Mouse (Mus musculus): ENCODE results near the gene Secisbp2l. TPM values are rescaled to one million over a fixed set of nuclear protein-coding genes. Genes with fewer than 3 reads are reported as not detected.

Gene Secisbp2l
- polyA plus RNA-seq, 1 experiment from 2014 or later = 9.5 TPM

- DNase-seq (ENCODE audit: low spot score) (no peak), ATAC-seq (ENCODE audit: low FRiP score, low TSS enrichment) (no peak)
- H3K4me2 ChIP-seq (replicated peaks; ENCODE audit: low read depth) = no peak overlapping the region
- H3K4me1 ChIP-seq (replicated peaks; ENCODE audit: control insufficient read depth, insufficient read depth) = no peaks in the 10 kb centered on the region
- TF ChIP-seq CTCF (IDR thresholded peaks at IDR 0.05; ENCODE audit: low read depth) = no peak
- no peak for TF ChIP-seq EP300 (optimal IDR thresholded peaks at IDR 0.05)
- H3K27me3 ChIP-seq (ENCODE audit: control insufficient read depth, insufficient read depth, low read length) = no peaks in the 10 kb centered on the region
- H3K27ac ChIP-seq (replicated peaks) = no peak overlapping the region
- 87% methylated on average over 4 of the region's 4 CpGs for WGBS
- no peak overlapping the region for H3K9ac ChIP-seq (ENCODE audit: low read length)
- H3K9me3 ChIP-seq (ENCODE audit: control insufficient read depth, low read length) = no peaks in the 10 kb centered on the region
- no peaks in the 10 kb centered on the region for H3K36me3 ChIP-seq (ENCODE audit: control insufficient read depth, insufficient read depth, low read length)
- no peak overlapping the region for H3K4me3 ChIP-seq (ENCODE audit: low read depth, low read length)
These were observed 7.6 kb upstream of the Secisbp2l start for GRCm38 (mm10) chr2:125790242-125790641.

DNA sequence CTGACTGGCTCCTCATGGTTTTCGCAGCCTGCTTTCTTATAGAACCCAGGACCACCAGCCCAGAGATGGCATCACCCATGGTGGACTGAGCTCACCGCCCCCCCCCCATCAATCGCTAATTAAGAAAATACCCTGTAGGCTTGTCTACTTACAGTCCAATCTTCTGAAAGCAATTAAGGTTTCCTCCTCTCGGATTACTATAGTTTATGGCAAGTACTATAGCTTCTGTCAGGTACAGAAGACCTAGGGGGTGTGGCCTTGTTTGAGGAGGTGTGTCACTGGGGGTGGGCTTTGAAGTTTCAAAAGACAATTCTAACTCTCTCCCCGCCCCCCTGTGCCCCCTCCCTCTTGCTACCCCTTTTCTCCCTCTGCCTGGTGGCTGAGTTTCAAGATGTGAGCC is 6.6 kb upstream of the Secisbp2l start:
- WGBS = 73% methylated on average over 5 of the region's 5 CpGs
- Histone ChIP-seq H3K4me2 (replicated peaks; ENCODE audit: low read depth) (no peak overlapping the region), H3K27me3 (ENCODE audit: control insufficient read depth, insufficient read depth, low read length) (no peaks in the 10 kb centered on the region), H3K27ac (replicated peaks) (no peak overlapping the region), H3K4me1 (replicated peaks; ENCODE audit: control insufficient read depth, insufficient read depth) (no peaks in the 10 kb centered on the region), H3K9ac (ENCODE audit: low read length) (no peak overlapping the region), H3K4me3 (ENCODE audit: low read depth, low read length) (no peak overlapping the region), H3K36me3 (ENCODE audit: control insufficient read depth, insufficient read depth, low read length) (no peaks in the 10 kb centered on the region), H3K9me3 (ENCODE audit: control insufficient read depth, low read length) (no peaks in the 10 kb centered on the region)
- TF ChIP-seq EP300 (optimal IDR thresholded peaks at IDR 0.05) = no peak
- no peak for DNase-seq (ENCODE audit: low spot score)
- ATAC-seq (ENCODE audit: low FRiP score, low TSS enrichment) = no peak

DNA sequence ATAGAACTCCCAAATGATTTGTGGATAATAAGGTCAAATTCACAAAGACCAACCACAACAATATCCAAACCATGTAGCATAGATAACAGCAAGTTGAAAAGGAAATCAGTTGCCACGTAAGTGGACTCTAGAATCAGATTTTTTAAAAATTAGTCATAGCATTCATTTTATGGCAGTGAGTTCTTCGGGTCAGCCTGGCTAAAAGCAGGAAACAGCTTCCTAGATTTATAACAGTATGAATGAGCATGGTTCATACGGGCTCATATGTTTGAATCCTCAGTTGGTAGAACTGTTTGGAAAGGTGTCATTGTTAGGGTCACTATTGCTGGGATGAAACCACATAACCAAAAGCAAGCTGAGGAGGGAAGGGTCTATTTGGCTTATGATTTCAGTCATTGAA is 6.1 kb upstream of the Secisbp2l start:
- Histone ChIP-seq H3K4me3 (ENCODE audit: low read depth, low read length) (no peak overlapping the region), H3K36me3 (ENCODE audit: control insufficient read depth, insufficient read depth, low read length) (no peaks in the 10 kb centered on the region)

DNA sequence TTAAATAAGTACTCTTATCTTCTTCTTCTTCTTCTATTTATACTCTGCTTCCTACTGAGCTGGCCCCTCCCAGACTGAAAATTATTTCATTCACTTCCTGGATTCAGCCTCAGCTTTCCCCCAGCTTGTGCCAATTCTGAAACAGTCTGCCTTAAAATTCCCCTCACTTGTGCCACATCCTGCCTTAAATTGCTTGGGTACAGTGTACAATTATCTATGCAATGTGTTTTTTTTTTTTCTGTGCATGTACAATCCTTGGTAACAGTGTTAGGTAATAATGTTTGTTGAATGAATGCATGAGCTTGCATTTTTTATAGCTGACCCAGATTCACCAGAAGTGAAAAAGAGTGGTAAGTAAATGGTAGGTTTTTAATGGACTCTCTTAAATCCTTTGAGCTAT is 5.7 kb upstream of the Secisbp2l start:
- H3K27me3 ChIP-seq (ENCODE audit: control insufficient read depth, insufficient read depth, low read length) = no peaks in the 10 kb centered on the region

More for the DNA sequence above, 6.1 kb upstream of the Secisbp2l start:
- ATAC-seq (ENCODE audit: low FRiP score, low TSS enrichment) = 0 out of 2 replicates have a peak, but pooled peaks have one; percentile 24
- no peak for DNase-seq (ENCODE audit: low spot score)
- no peak overlapping the region for H3K27ac ChIP-seq (replicated peaks)
- no peaks in the 10 kb centered on the region for H3K4me1 ChIP-seq (replicated peaks; ENCODE audit: control insufficient read depth, insufficient read depth)
- H3K9me3 ChIP-seq (ENCODE audit: control insufficient read depth, low read length) = no peaks in the 10 kb centered on the region
- H3K27me3 ChIP-seq (ENCODE audit: control insufficient read depth, insufficient read depth, low read length) = no peaks in the 10 kb centered on the region
- TF ChIP-seq EP300 (optimal IDR thresholded peaks at IDR 0.05) (no peak), CTCF (IDR thresholded peaks at IDR 0.05; ENCODE audit: low read depth) (no peak)
- H3K4me2 ChIP-seq (replicated peaks; ENCODE audit: low read depth) = no peak overlapping the region
- WGBS = 56% methylated on average over 3 of the region's 3 CpGs
- no peak overlapping the region for H3K9ac ChIP-seq (ENCODE audit: low read length)

DNA sequence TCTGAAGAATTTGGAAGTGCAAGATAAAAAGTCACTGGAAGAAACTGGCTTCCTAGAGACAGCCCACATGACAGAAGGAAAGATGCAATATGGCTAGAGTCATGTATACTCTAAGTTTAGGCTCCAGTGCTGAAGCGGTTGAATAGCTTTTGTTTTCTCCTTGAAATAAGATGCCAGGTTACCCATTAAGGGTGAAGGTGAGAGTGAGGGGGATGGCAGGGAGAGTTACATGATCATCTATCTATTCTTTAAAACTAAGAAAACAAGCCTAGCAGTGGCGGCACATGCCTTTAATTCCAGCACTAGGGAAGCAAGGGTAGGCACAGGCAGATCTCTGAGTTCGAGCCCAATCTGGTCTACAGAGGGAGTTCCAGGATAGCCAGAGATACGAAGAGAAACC is 2.4 kb upstream of the Secisbp2l start:
- DNase-seq (ENCODE audit: low spot score) (no peak), ATAC-seq (ENCODE audit: low FRiP score, low TSS enrichment) (no peak)
- H3K36me3 ChIP-seq (ENCODE audit: control insufficient read depth, insufficient read depth, low read length) = no peaks in the 10 kb centered on the region
- H3K4me3 ChIP-seq (ENCODE audit: low read depth, low read length) = no peak overlapping the region
- H3K4me1 ChIP-seq (replicated peaks; ENCODE audit: control insufficient read depth, insufficient read depth) = 0 out of 2 replicates have a peak, but pooled peaks cover 6% of the 10 kb centered on the region
- H3K9ac ChIP-seq (ENCODE audit: low read length) = no peak overlapping the region
- H3K9me3 ChIP-seq (ENCODE audit: control insufficient read depth, low read length) = no peaks in the 10 kb centered on the region
- no peaks in the 10 kb centered on the region for H3K27me3 ChIP-seq (ENCODE audit: control insufficient read depth, insufficient read depth, low read length)
- TF ChIP-seq EP300 (optimal IDR thresholded peaks at IDR 0.05) = no peak
- TF ChIP-seq CTCF (IDR thresholded peaks at IDR 0.05; ENCODE audit: low read depth) = no peak
- no peak overlapping the region for H3K4me2 ChIP-seq (replicated peaks; ENCODE audit: low read depth)
- no peak overlapping the region for H3K27ac ChIP-seq (replicated peaks)
- WGBS = 56% methylated on average over 4 of the region's 4 CpGs

More for the DNA sequence above, 5.7 kb upstream of the Secisbp2l start:
- no peaks in the 10 kb centered on the region for H3K9me3 ChIP-seq (ENCODE audit: control insufficient read depth, low read length)
- no peaks in the 10 kb centered on the region for H3K4me1 ChIP-seq (replicated peaks; ENCODE audit: control insufficient read depth, insufficient read depth)
- H3K4me3 ChIP-seq (ENCODE audit: low read depth, low read length) = no peak overlapping the region
- H3K27ac ChIP-seq (replicated peaks) = no peak overlapping the region
- DNase-seq (ENCODE audit: low spot score) (no peak), ATAC-seq (ENCODE audit: low FRiP score, low TSS enrichment) (no peak; the same call in 1 of the 2 replicates)
- H3K9ac ChIP-seq (ENCODE audit: low read length) = no peak overlapping the region
- no peak for TF ChIP-seq EP300 (optimal IDR thresholded peaks at IDR 0.05)
- TF ChIP-seq CTCF (IDR thresholded peaks at IDR 0.05; ENCODE audit: low read depth) = no peak
- H3K36me3 ChIP-seq (ENCODE audit: control insufficient read depth, insufficient read depth, low read length) = no peaks in the 10 kb centered on the region
- H3K4me2 ChIP-seq (replicated peaks; ENCODE audit: low read depth) = no peak overlapping the region

GRCm38 (mm10) chr2:125784392-125784791 is 1.7 kb upstream of the Secisbp2l start:
- DNase-seq (ENCODE audit: low spot score) (no peak), ATAC-seq (ENCODE audit: low FRiP score, low TSS enrichment) (no peak)
- no peak overlapping the region for H3K4me3 ChIP-seq (ENCODE audit: low read depth, low read length)
- no peak overlapping the region for H3K27ac ChIP-seq (replicated peaks)
- WGBS = 64% methylated on average over 4 of the region's 4 CpGs
- no peaks in the 10 kb centered on the region for H3K36me3 ChIP-seq (ENCODE audit: control insufficient read depth, insufficient read depth, low read length)
- H3K9me3 ChIP-seq (ENCODE audit: control insufficient read depth, low read length) = no peaks in the 10 kb centered on the region
- 0 out of 2 replicates have a peak, but pooled peaks cover 6% of the 10 kb centered on the region for H3K4me1 ChIP-seq (replicated peaks; ENCODE audit: control insufficient read depth, insufficient read depth)
- H3K27me3 ChIP-seq (ENCODE audit: control insufficient read depth, insufficient read depth, low read length) = no peaks in the 10 kb centered on the region
- no peak overlapping the region for H3K4me2 ChIP-seq (replicated peaks; ENCODE audit: low read depth)
- no peak overlapping the region for H3K9ac ChIP-seq (ENCODE audit: low read length)
- TF ChIP-seq EP300 (optimal IDR thresholded peaks at IDR 0.05) = no peak
- no peak for TF ChIP-seq CTCF (IDR thresholded peaks at IDR 0.05; ENCODE audit: low read depth)
